Mouse (Mus musculus): ENCODE results near the gene D5Ertd577e. TPM values are rescaled to one million over a fixed set of nuclear protein-coding genes. Genes with fewer than 3 reads are reported as not detected.
"Not testable (repeated sequence)": the region's sequence is repeated elsewhere in the genome, so short reads cannot be mapped to it uniquely, and the experiment has no call there.

Gene D5Ertd577e
- polyA plus RNA-seq (2012; rRNA removed) = not detected in 2 replicates

DNA sequence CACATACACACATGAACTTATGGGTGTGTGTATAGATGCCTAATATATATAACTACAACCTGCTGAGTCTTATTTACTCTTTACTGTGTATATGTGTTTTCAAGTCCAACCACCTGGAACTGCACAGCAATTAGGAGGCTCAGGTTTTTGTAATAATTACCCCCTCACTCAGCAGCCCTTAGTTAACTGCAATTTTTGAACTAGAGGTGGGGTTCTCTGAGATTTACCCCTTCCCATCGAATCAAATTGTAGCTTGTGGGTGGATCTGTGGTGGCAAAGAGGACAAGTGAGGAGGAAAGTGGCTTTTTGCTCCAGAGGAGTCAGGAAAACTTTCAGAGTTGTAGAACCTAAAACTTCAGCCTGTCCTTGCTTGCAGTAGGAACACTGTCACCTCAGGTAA is at the start of gene D5Ertd577e:
TSS of gene D5Ertd577e (plus strand) at position 301 of the 400 bp plus-strand sequence.
- not testable (repeated sequence) for H3K27ac ChIP-seq (ENCODE audit: insufficient read depth, low read length); H3K4me3 ChIP-seq (ENCODE audit: extremely low read depth, insufficient read depth, insufficient read length); H3K4me1 ChIP-seq (ENCODE audit: control insufficient read depth, insufficient read depth, insufficient read length); DNase-seq (ENCODE audit: low read depth in 1 of 2, low spot score in 2 of 2); H3K36me3 ChIP-seq (ENCODE audit: control insufficient read depth, insufficient read depth, low read length); H3K27me3 ChIP-seq (ENCODE audit: control insufficient read depth, insufficient read depth, low read length)
- WGBS = 20% methylated on average over 1 of the region's 1 CpGs

DNA sequence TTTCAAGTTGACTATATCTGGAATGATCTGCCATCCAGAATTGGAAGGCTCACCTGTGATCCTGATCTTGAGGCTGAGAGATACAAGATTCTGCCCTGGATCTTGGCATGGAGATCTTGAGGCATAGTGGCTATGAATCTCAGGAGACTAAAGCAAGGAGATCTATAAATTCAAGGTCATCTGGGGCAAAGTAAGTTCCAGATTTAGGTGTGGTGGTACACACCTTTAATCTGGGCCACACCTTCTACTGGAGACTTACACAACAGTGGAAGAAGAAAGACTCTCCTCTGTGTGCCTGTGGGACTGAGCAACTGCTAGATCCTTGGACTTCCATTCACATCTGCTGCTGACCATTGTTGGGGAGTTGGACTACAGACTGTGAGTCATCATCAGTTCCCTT is 53.9 kb downstream of the D5Ertd577e start, which contains the start of gene Gm3286:
TSS of gene Gm3286 (plus strand) at position 301 of the 400 bp plus-strand sequence.
- H3K4me3 ChIP-seq (ENCODE audit: extremely low read depth, insufficient read depth, insufficient read length); H3K36me3 ChIP-seq (ENCODE audit: control insufficient read depth, insufficient read depth, low read length); H3K27ac ChIP-seq (ENCODE audit: insufficient read depth, low read length); H3K27me3 ChIP-seq (ENCODE audit: control insufficient read depth, insufficient read depth, low read length); H3K4me1 ChIP-seq (ENCODE audit: control insufficient read depth, insufficient read depth, insufficient read length); DNase-seq (ENCODE audit: low read depth in 1 of 2, low spot score in 2 of 2): not testable (repeated sequence)

Other genes starting within 250 kb of the D5Ertd577e start
- not detected in 2 replicates for gene Gm10424, start 184.0 kb upstream of the D5Ertd577e start, polyA plus RNA-seq (2012; rRNA removed)
- not detected in 2 replicates for gene Gm3259, start 150.9 kb upstream of the D5Ertd577e start, polyA plus RNA-seq (2012; rRNA removed)
- not detected in 2 replicates for gene Gm3286, start 54.0 kb downstream of the D5Ertd577e start, polyA plus RNA-seq (2012; rRNA removed)
- gene Gm7971, start 138.1 kb downstream of the D5Ertd577e start, polyA plus RNA-seq (2012; rRNA removed) = not detected in 2 replicates